Mouse (Mus musculus) cerebellum, adult (tissue): ENCODE measurements around the gene Rnf11.

Experiments used
- ATAC-seq: cut with Nextera tagmentation; 2 replicates; pipeline ENCODE4 v1.9.2; 2017; ENCODE audit warnings: mild to moderate bottlenecking, moderate library complexity, mixed read lengths; ENCODE audit not compliant: insufficient number of reproducible peaks, low FRiP score, low TSS enrichment

Rnf11 gene

DNA sequence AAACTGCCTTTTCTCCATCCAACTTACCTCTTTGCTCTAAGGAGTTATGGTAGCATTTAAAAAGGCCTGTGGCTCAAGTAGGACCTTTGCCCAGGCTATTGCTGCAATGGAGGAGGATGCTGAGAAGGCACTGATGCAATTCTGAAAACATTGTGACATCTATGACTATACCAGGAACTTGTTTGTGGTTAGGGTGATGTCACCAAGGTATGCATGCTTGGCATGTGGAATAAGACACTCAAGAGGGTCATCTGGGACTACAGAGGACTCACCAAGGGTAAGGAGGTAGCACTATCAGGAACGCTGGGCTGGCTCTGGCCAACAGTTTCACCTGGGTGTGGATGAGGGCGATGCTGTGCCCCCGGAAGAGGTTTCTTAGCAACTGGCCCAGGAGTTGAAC is at the start of gene Rnf11:
TSS of gene Rnf11 (minus strand) at position 108 of the 400 bp plus-strand sequence.
- no peak for ATAC-seq

DNA sequence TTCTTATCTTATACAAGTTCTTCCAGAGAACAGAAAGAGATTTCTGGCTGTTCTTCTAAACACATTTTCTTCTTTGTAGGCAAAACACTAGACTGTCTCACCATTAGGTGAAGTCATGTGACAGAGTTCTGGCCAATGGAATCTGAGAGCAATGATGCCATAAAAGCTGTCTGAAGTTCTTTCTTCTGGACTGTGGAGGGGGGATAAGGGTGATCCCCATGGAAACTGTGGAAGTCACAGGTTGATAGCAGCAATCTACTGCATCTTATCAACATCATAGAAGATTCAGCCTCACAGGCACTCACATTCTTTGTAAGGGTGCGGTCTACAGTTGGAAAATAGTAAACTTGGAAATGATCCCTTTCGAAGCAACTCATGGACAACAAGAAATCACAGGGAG is 46.6 kb upstream of the Rnf11 start, which contains the start of gene 4930522H14Rik:
TSS of gene 4930522H14Rik (minus strand) at position 187 of the 400 bp plus-strand sequence.
- no peak for ATAC-seq

DNA sequence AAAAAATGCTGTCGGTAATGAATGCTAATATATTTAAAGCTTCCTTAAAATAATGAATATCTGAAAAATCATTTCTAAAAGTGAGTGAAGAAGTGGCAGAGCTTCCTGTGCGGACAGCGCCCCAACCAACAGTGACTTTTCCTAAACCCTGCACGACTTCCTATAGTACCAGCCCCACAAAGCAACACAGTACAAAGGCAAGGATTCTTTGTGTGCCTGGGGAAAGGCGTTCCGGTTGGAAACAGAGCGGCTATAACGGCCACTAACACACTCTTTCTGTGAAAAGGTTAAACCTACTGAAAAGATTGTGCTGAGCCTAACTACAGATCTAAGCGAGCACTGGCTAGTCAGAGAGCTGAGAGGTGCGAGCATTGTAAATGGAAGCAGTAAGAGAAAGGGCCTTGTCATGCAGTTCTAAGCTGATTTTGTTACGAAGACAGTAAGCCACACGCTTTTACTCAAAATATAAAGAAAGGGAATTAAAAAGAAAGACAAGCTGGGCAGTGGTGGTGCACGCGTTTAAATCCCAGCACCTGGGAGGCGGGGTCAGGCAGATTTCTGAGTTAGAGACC is 45.8 kb upstream of the Rnf11 start:
- no peak for ATAC-seq

DNA sequence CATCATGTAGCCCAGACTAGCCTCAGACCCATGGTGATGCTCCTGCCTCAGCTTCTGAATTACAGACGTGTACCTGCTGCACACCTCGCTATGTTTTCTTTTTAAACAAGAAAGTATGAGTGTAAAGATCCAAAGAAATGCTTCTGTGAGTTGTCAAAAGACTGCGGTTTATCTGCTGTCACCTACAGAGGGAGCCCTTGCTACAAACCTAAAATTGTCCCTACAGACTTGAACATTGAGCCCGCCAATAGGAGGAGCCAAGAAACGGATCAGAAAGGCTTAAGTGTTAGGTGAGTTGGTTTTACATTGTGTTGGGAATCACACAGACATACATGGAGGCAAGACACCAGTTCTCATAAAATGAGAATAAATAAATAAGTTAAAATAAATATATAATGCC is 20.4 kb upstream of the Rnf11 start:
- ATAC-seq, result no peak

DNA sequence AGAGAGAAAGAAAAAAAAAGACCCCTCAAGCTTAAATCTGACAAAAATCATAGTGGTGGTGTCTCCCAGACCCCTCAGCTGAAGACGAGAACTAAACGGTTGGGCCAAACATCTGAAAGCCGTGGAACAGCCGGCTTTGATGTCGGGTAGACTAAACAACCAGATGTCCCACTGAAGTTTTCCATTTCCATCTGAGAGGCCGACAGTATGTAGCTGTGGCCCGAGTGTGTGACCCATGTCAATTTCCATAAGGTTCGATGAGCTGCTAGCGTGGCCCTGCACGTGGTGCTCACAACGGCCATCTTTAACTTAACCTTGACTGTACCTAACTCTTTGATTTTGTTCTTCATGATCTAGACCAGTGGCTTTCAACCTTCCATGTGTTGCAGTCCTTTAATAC is 13.9 kb upstream of the Rnf11 start:
- no peak for ATAC-seq

DNA sequence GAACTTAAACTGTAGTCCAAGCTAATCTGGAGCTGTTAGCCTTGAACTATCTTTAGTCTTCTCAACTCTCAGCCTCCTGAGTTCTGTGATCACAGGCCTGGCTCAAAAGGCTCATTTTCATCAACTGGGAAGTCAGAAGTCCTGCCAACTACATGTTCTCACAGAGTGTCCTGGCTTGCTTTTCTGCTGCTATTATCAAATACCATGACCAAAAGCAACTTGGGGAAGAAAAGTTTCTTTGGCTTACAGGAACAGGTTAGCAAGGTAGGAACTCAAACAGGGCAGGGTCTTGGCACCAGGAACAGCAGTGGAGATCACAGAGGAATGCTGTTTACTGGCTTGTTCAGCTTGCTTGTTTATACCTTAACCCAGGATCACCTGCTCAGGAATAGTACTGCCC is 9.1 kb upstream of the Rnf11 start:
- no peak for ATAC-seq

- ATAC-seq, result no peak
These were observed 4.3 kb upstream of the Rnf11 start for GRCm38 (mm10) chr4:109488812-109489211.

DNA sequence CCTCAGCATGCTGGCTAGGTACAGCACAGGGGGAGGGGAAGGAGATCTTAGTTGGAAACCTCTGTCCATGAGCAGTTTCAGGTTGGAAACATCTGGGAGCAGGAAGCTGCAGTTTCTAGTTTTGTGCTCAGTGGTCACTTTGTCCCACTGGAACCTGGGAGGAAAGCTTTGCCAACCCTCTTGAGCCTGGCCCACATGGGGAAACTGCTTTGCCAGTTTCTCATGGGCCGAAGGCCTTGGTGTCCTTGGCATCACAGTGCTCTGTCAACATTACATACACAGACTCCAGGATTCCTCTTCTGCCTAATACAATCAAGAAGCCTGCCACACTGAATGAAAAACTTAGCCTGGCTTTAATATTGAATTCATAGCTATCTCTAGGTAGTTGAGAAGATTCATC is 1.8 kb downstream of the Rnf11 start:
- no peak for ATAC-seq

DNA sequence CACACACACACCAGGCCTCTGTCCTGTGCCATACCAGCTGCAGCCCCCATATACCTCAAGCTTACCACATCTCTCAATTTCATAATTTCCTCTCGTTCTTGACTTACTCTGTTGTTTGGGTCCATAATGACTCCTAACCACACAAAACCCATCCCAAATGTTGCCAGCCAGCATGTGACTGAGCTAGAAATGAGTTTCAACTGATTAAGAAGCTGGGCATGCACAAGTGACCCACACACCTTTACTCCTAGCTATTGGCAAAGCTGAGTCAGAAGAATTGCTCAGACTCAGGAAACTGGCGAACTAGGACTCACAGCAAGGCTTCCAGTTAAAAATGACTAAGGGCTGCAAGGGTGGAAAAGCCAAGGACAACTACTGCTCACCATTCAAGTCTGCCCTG is 3.1 kb downstream of the Rnf11 start:
- no peak for ATAC-seq

- ATAC-seq, result no peak
These were observed 7.1 kb downstream of the Rnf11 start for GRCm38 (mm10) chr4:109477454-109477853.

- peak; percentile 96 for ATAC-seq
These were observed 7.9 kb downstream of the Rnf11 start for GRCm38 (mm10) chr4:109476554-109477014.

- ATAC-seq, result peak; percentile 68
These were observed 8.7 kb downstream of the Rnf11 start for GRCm38 (mm10) chr4:109475577-109476553.

DNA sequence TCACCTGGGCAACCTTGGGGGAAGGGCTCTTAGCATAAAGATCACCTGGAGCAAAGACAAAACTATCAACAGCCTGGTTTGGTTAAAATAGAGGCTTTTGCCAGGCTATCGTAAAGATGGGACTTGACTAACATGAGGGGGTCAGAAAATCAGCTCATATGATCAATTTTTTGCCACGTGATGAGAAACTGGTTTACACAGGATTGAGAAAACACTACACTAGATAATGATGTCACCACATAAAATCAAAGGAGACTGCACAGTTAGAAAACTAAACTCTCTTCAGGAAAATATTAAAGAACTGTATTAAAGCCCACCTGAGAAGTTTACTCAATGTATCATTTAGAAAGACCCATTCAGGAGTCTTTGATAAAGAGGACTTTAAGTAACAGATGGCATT is 9.4 kb downstream of the Rnf11 start:
- no peak for ATAC-seq

DNA sequence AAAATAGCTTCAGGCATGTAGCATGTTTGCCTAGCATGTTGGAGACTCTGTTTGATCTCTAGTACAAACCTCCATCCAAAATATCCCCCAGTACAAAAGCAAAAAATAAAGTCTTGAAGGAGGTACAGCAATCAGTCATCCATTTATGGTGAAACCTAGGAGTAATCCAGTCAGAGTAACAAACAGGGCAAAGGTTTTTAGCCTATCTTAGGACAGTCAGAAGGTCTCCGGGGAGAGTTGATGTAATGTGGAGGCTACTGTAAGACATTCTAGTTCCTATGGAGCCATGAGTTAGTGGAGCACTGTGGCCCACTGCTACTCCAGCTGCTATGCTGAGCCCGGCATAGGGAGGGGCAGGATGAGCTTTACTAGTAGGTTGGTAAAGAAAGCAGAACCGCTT is 12.0 kb downstream of the Rnf11 start:
- no peak for ATAC-seq

- no peak for ATAC-seq
These were observed 12.9 kb downstream of the Rnf11 start for GRCm38 (mm10) chr4:109471606-109472005.

- no peak for ATAC-seq
These were observed 16.8 kb downstream of the Rnf11 start for GRCm38 (mm10) chr4:109467687-109468086.

- no peak for ATAC-seq
These were observed 20.6 kb downstream of the Rnf11 start for GRCm38 (mm10) chr4:109463892-109464291.

DNA sequence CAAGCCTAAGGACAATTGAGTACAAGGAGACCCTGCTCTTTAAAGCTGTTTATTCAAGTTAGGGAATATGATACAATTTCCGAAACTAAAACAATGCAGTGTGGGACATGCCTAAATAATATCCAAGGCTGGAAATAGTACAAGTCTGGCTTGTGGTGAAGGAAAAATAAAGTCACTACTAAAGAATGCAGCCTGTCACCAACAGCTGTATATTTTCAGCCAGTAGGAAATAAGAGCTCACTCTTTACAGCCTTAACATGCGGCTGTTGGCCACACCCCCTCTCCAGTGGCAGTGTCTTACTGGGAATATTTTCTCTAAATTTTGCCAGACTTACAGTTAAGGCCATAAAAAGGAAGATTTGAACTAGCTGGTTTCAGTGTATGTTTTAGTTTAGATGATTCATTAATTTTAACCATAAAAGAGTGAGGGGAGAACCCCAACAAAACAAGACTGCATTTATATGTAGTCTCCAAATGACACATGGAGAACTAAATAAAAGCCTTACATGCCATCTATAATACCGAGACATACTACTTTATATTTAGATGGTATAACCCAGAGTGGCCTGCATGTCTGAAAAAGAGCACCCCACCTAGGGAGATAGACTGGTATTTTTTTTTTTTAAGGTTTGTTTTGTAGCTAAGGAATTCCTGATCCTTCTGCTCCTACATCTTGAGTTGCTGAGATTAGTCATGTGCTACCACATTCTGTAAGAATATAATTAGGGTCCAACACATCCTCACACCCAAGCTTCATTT is 23.9 kb downstream of the Rnf11 start:
- no peak for ATAC-seq

DNA sequence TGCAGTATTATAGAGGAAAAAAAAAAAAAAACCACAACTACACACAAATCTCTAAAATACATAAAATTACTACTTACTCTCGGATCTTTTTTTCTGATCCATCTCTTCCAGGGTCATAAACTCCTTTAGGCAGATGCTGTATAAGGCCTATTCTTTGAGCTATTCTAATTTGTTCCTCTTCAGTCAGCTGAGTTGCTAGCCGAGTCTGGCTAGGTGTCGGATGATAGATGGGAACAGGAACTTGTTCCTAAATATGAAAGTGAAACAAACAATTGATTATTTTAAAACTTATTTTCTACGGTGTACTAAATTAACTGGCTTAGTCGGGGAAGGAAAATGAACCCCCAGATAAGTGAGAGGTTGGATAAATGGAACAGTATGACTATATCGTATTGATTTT is 27.7 kb downstream of the Rnf11 start:
- no peak for ATAC-seq

DNA sequence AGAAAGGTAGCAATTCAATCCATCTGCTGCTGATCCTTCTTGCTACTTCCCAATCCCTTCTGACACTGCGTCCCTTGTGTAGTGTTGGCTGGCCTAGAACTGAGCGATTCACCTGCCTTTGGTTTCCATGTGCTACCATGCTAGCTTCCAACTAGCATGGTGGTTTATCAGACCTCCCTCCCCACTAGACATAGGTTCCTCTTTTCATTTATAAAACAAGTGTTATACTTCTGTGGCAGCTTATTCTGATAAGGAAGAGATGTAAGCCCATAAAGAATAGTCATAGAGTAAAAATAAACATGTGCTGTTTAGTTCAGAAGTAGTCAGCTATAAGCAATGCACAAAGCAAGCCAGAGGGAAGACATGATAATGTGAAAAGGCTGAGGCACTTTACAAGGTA is 36.0 kb downstream of the Rnf11 start:
- no peak for ATAC-seq

- ATAC-seq, result no peak
These were observed 38.6 kb downstream of the Rnf11 start for GRCm38 (mm10) chr4:109445956-109446355.
